Mouse (Mus musculus) embryonic stem cell, embryonic (primary cell): ENCODE results near the gene Dapk3.

ENCODE experiments used
- CTCF ChIA-PET, 4 experiments: fragments of 300-600 bp in 2 of 4; fragments of 350-600 bp in 2 of 4; sonication (Branson Sonifier 250); formaldehyde crosslinking; loops; one replicate each; lab custom pipeline; 2022; ENCODE audit warnings: inconsistent platforms in 2 of 4; lab: Charles Lee
- POLR2A ChIA-PET, 4 experiments: fragments of 300-600 bp in 2 of 4; fragments of 350-600 bp in 2 of 4; sonication (Branson Sonifier 250); formaldehyde crosslinking; loops; one replicate each; lab custom pipeline; 2022; ENCODE audit warnings: antibody characterized with exemption in 4 of 4, inconsistent platforms in 1 of 4; lab: Charles Lee

The Dapk3 gene

GRCm38 (mm10) chr10:81141455-81142210 is 41.2 kb upstream of the Dapk3 start:
- ChIA-PET POLR2A (interaction anchor here (0.5 to 12.0 kb wide), 55 partner anchors 8 to 1101 kb away, joined by 3 to 166 read pairs (median 4); partner anchors contain the start of genes Eef2 (in 3 of the 4), Map2k2 (in 3 of the 4), Gadd45b (in 2 of the 4) and Pias4 (in 2 of the 4)), CTCF (interaction anchor here in 3 of 4 experiments (0.6 to 1.3 kb wide), 6 partner anchors 10 to 199 kb away, joined by 3 to 7 read pairs (median 3); partner anchors contain the start of genes Pip5k1c (in 1 of the 3) and Thop1 (in 1 of the 3))

- POLR2A ChIA-PET: interaction anchor here in 3 of 4 experiments (0.6 to 12.0 kb wide), 54 partner anchors 7 to 466 kb away, joined by 3 to 166 read pairs (median 4); partner anchors contain the start of genes Map2k2 (in 3 of the 3), Eef2 (in 2 of the 3), Gadd45b (in 2 of the 3) and Pias4 (in 2 of the 3)
- CTCF ChIA-PET: interaction anchor here in 1 of 4 experiments (0.6 to 1.6 kb wide), 8 partner anchors 10 to 768 kb away, joined by 3 to 13 read pairs (median 4); partner anchors contain the start of gene Pip5k1c
Observed at GRCm38 (mm10) chr10:81142551-81142981, 40.2 kb upstream of the Dapk3 start.

GRCm38 (mm10) chr10:81143157-81143633 is 39.6 kb upstream of the Dapk3 start:
- POLR2A ChIA-PET: interaction anchor here (0.6 to 12.0 kb wide), 38 partner anchors 8 to 467 kb away, joined by 3 to 166 read pairs (median 4); partner anchors contain the start of genes Map2k2 (in 4 of the 4), Eef2 (in 2 of the 4), Gadd45b (in 2 of the 4) and Pias4 (in 2 of the 4)
- CTCF ChIA-PET: interaction anchor here in 3 of 4 experiments (0.6 to 1.6 kb wide), 16 partner anchors 8 to 408 kb away, joined by 3 to 13 read pairs (median 4); partner anchors contain the start of gene Pip5k1c (in 1 of the 3)

DNA sequence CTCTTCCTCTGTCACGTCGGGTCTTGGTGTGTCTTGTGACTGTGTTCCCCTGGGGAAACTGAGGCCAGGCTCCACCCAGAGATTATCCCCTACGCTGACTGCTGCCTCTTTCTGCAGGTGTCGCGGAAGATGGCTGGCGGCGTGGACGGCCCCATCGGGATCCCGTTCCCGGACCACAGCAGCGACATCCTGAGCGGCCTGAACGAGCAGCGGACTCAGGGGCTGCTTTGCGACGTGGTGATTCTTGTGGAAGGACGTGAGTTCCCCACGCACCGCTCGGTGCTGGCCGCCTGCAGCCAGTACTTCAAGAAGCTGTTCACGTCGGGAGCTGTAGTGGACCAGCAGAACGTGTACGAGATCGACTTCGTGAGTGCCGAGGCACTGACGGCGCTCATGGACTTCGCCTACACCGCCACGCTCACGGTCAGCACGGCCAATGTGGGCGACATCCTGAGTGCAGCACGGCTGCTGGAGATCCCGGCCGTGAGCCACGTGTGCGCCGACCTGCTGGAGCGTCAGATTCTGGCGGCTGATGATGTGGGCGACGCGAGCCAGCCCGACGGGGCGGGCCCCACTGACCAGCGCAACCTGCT is 38.9 kb upstream of the Dapk3 start:
- CTCF ChIA-PET: interaction anchor here in 2 of 4 experiments (0.6 to 1.6 kb wide), 11 partner anchors 9 to 408 kb away, joined by 3 to 13 read pairs (median 4); partner anchors contain the start of gene Pip5k1c (in 1 of the 2)
- POLR2A ChIA-PET: interaction anchor here (0.6 to 12.0 kb wide), 29 partner anchors 9 to 468 kb away, joined by 3 to 166 read pairs (median 6); partner anchors contain the start of genes Map2k2 (in 4 of the 4), Eef2 (in 2 of the 4), Pias4 (in 2 of the 4) and Zbtb7a (in 2 of the 4)

DNA sequence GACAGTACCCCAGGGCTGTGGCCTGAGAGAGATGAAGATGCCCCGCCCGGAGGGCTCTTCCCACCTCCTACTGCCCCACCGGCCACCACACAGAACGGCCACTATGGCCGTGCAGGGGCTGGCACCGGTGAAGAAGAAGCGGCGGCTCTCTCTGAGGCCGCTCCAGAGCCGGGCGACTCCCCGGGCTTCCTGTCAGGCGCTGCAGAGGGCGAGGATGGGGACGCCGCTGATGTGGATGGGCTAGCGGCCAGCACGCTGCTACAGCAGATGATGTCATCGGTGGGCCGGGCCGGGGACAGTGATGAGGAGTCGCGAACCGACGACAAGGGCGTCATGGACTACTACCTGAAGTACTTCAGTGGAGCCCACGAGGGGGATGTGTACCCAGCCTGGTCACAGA is 38.1 kb upstream of the Dapk3 start:
- ChIA-PET CTCF (no interaction called here), POLR2A (interaction anchor here in 3 of 4 experiments (0.6 to 3.9 kb wide), 7 partner anchors 9 to 337 kb away, joined by 3 to 25 read pairs (median 7); partner anchors contain the start of gene Eef2 (in 1 of the 3))

DNA sequence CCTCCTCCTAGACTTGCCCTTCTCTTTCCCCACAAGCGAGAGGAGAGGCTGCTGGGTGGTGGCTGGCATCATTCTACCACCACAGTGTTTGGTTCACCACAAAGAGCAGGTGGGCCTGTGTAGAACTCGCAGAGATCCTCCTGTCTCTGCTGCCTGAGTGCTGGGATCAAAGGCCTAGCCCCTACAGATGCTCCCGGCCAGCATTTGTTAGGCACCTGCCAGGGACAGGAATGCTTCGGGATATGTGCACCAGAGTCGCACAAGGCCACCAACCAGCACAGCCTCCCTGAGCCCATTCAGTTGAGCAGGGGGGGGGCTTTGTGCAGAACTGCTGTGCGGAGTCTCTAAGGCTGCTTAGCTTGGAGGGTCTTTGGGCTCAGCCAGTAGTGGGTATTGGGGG is 37.5 kb upstream of the Dapk3 start:
- CTCF ChIA-PET: no interaction called here

DNA sequence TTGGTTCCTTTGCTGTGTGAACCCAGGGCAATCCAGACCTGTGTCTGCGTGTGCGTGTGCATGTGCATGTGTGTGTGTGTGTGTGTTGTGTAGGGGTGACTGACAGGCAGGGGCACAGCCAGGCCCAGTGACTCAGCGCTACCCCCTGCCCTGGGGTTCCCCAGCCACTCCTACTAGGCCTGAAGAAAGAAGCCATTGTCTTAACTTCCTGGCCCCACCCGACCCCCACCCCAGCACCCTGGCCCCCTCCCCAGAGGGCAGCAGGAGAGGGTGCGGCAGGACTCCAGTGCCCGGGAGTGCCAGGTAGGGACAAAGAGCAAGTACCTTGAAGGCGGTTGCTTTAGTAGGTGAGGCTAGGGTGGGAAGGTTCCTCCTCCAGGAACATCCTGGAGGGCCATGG is 37.0 kb upstream of the Dapk3 start:
- CTCF ChIA-PET: no interaction called here

More for the DNA sequence above, 37.5 kb upstream of the Dapk3 start:
- POLR2A ChIA-PET: interaction anchor here in 1 of 4 experiments (1.2 to 2.8 kb wide), 3 partner anchors 10 to 31 kb away, joined by 3 to 10 read pairs (median 4); partner anchors contain the start of gene Eef2

DNA sequence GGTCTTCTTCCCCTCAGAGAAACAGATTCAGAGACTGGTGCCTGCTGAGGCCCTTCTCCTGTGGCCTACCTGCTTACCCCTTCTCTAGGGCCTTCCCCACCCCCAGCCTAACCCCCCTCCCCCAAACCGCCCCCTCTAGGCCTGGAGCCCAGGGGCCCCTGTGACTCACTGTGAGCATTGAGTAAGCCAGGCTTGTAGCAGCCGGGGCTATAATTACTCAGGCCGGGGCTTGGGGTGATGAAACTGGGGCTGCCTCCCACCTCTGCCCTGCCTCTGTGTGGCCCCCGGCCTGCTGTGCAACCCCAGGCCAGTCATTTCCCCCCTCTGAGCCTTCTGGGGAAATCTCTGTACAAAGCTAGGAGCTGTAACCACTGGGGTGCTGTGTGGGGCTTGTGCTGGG is 36.5 kb upstream of the Dapk3 start:
- CTCF ChIA-PET: no interaction called here

More for the DNA sequence above, 37.0 kb upstream of the Dapk3 start:
- POLR2A ChIA-PET: interaction anchor here in 2 of 4 experiments (1.0 to 2.8 kb wide), 6 partner anchors 10 to 30 kb away, joined by 3 to 10 read pairs (median 4); partner anchors contain the start of genes Eef2 (in 1 of the 2) and Pias4 (in 1 of the 2)

DNA sequence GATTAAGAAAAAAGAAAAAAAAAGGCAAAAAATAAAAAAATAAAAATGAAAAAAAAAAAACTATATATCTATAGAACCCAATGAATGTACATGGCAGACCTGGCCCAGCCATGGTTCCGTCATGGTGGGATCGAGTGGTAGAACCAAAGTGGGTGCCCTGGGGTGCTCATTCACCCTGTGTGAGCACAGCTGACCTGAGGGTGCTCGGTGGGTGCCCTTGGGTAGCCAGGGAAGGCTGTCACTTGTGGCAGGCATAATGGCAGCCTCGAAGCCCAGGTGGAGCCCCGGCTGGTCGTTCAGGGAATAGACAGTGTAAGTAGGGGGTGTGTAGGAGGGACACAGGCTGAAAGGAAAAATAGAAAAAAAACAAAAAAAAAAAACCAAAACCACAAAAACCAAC is 31.5 kb upstream of the Dapk3 start:
- ChIA-PET POLR2A (interaction anchor here (0.6 to 6.8 kb wide), 24 partner anchors 8 to 385 kb away, joined by 3 to 104 read pairs (median 4); partner anchors contain the start of genes Pias4 (in 2 of the 4) and Map2k2 (in 1 of the 4)), CTCF (interaction anchor here in 2 of 4 experiments (0.6 to 0.9 kb wide), 6 partner anchors 8 to 133 kb away, joined by 3 to 4 read pairs (median 3); no protein-coding TSS in a partner anchor)

More for the DNA sequence above, 36.5 kb upstream of the Dapk3 start:
- POLR2A ChIA-PET: interaction anchor here in 2 of 4 experiments (1.0 to 2.4 kb wide), 7 partner anchors 11 to 40 kb away, joined by 3 to 7 read pairs (median 4); partner anchors contain the start of genes Map2k2 (in 1 of the 2) and Pias4 (in 1 of the 2)

DNA sequence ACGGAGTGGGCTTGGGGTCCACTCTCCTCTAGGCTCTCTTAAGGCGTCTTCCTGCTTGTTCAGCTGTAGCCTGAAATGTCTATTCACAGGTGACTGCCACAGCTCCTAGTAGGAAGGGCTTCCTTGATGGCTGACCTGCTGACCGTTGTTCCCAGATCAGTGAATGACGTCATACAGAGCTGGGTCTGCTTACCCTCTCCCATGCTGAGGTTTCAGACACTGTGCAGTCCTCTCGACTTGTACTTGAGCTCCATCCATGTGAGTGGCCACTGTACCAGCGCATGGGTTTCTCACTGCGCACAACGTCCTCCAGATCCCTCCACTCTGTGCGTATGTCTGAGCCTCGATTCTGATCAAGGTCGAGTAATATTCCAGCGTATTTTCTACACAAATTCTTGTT is 30.2 kb upstream of the Dapk3 start:
- CTCF ChIA-PET: interaction anchor here in 1 of 4 experiments (1.4 kb wide), 1 partner anchor 9 kb away, joined by 4 read pairs; no protein-coding TSS in a partner anchor
- POLR2A ChIA-PET: interaction anchor here in 3 of 4 experiments (0.6 to 6.8 kb wide), 31 partner anchors 8 to 530 kb away, joined by 3 to 104 read pairs (median 5); partner anchors contain the start of genes Eef2 (in 2 of the 3), Map2k2 (in 2 of the 3), Pias4 (in 2 of the 3) and Csnk1g2 (in 1 of the 3)

- ChIA-PET CTCF (interaction anchor here in 2 of 4 experiments (0.8 to 1.8 kb wide), 5 partner anchors 11 to 273 kb away, joined by 3 to 5 read pairs (median 4); no protein-coding TSS in a partner anchor), POLR2A (interaction anchor here (0.6 to 6.8 kb wide), 27 partner anchors 9 to 225 kb away, joined by 3 to 104 read pairs (median 6); partner anchors contain the start of genes Eef2 (in 4 of the 4), Gadd45b (in 2 of the 4), Pias4 (in 2 of the 4) and Pip5k1c (in 1 of the 4))
Observed at GRCm38 (mm10) chr10:81154313-81154712, 28.5 kb upstream of the Dapk3 start.

DNA sequence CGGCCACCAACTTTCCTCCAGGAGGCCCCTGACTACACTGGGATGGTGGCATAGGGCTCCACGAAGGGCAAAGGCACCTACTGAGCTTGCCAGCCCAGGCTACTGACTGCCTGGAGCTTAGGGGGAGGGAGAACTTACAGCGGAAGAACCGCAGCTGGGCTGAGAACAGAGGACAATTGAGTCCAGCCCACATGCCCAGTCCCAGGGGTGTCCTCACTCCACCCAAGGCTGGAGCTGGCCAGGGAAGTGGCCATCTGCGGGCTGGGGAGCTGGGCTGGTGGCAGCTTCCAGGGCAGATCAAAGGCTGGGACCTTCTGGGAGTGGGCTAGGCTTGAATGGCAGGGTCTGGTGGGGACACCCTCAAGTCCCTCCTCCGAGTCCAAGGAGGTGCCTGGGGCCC is 28.1 kb upstream of the Dapk3 start:
- POLR2A ChIA-PET: interaction anchor here (0.6 to 6.8 kb wide), 35 partner anchors 9 to 225 kb away, joined by 3 to 104 read pairs (median 5); partner anchors contain the start of genes Eef2 (in 4 of the 4), Gadd45b (in 2 of the 4), Pias4 (in 2 of the 4) and Pip5k1c (in 1 of the 4)
- CTCF ChIA-PET: interaction anchor here in 3 of 4 experiments (0.5 to 1.8 kb wide), 8 partner anchors 11 to 274 kb away, joined by 3 to 5 read pairs (median 4); partner anchors contain the start of gene Map2k2 (in 1 of the 3)

- CTCF ChIA-PET: no interaction called here
- POLR2A ChIA-PET: interaction anchor here in 3 of 4 experiments (0.7 to 9.8 kb wide), 22 partner anchors 7 to 347 kb away, joined by 3 to 104 read pairs (median 6); partner anchors contain the start of genes Eef2 (in 2 of the 3), Map2k2 (in 2 of the 3) and 4930442H23Rik (in 1 of the 3)
Observed at GRCm38 (mm10) chr10:81161602-81162317, 21.0 kb upstream of the Dapk3 start.

DNA sequence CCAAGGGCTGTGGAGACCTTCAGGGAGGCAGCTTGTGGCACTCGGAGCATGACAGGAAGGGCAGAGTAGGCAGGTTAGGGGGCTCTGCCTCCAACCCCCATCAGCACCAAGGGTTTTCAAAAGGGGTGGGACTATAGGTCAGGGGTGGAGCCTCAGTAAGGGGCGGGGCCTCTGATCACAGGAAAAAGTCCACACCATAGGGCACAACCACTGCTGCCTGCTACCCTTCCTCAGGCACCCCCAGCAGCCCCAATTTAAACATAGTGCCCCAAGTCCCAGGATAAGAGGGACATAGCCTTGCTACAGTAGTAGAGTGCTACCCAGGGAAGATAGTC is 20.5 kb upstream of the Dapk3 start:
- CTCF ChIA-PET: interaction anchor here in 2 of 4 experiments (0.6 to 0.7 kb wide), 3 partner anchors 114 to 227 kb away, joined by 3 to 8 read pairs (median 4); partner anchors contain the start of gene Gm48552 (in 1 of the 2)
- POLR2A ChIA-PET: interaction anchor here in 3 of 4 experiments (0.7 to 9.8 kb wide), 24 partner anchors 7 to 348 kb away, joined by 3 to 104 read pairs (median 6); partner anchors contain the start of genes Eef2 (in 2 of the 3), Map2k2 (in 2 of the 3), 4930442H23Rik (in 1 of the 3) and Gadd45b (in 1 of the 3)

GRCm38 (mm10) chr10:81165118-81165517 is 17.7 kb upstream of the Dapk3 start:
- ChIA-PET POLR2A (interaction anchor here in 2 of 4 experiments (1.0 to 9.8 kb wide), 13 partner anchors 10 to 235 kb away, joined by 3 to 104 read pairs (median 10); partner anchors contain the start of genes Eef2 (in 2 of the 2), Gadd45b (in 1 of the 2) and Map2k2 (in 1 of the 2)), CTCF (no interaction called here)
